Mouse (Mus musculus) liver, postnatal 0 days (tissue): ENCODE results near the gene Pla2g7.

Source experiments
- CTCF ChIP-seq: sonication (generic); IDR thresholded peaks from 2 replicates; pipeline ENCODE4 v1.5.1; 2016; ENCODE audit warnings: antibody characterized with exemption, low read depth
- EP300 ChIP-seq: IDR thresholded peaks from 2 replicates; pipeline ENCODE4 v1.6.1; 2016; ENCODE audit warnings: antibody characterized with exemption, low read depth, mild to moderate bottlenecking

DNA sequence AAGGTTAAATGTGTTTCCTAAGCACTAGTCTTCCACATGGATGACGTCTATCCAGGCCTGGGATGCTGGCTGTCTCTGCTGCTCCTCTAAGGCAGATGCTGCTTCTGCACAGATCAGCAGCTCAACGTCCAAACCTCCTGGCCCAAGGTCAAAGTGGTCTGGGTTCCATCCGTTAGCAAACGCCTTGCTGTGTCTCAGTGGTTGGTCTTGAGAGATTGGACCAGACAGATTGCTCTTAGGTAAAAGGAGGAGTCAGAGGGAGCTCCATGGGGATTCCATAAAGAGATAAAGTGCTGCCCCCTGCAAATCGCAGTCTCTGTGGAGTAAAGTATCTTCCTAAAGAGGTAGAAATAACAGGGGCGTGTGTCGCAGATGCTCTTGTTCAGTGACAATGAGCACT is 75.3 kb downstream of the Pla2g7 start:
- no peak for TF ChIP-seq CTCF
- no peak for TF ChIP-seq EP300
